Mouse (Mus musculus) hindbrain, embryonic 12.5 days (tissue): Measurements from ENCODE around the gene Tango6. TPM values are rescaled to one million over a fixed set of nuclear protein-coding genes. Genes with fewer than 3 reads are reported as not detected.

Source experiments
- ATAC-seq: fragments of 200-750 bp; cut with Nextera tagmentation; 2 replicates; pipeline ENCODE4 v1.8.0; 2017; ENCODE audit warnings: moderate TSS enrichment; ENCODE audit not compliant: low FRiP score
- H3K27ac ChIP-seq: fragments of 300-500 bp; sonication (generic); 2 replicates; pipeline ENCODE4 v1.5.1; 2016; ENCODE audit warnings: mild to moderate bottlenecking
- H3K27me3 ChIP-seq: fragments of 300-500 bp; sonication (generic); 2 replicates; pipeline ENCODE4 v1.6.1; 2016; ENCODE audit warnings: mild to moderate bottlenecking
- H3K36me3 ChIP-seq: fragments of 300-500 bp; sonication (generic); 2 replicates; pipeline ENCODE4 v1.6.1; 2016; ENCODE audit warnings: mild to moderate bottlenecking
- H3K4me1 ChIP-seq: fragments of 300-500 bp; sonication (generic); 2 replicates; pipeline ENCODE4 v1.6.1; 2016
- H3K4me2 ChIP-seq: fragments of 300-500 bp; sonication (generic); replicated peaks from 2 replicates; pipeline ENCODE4 v1.6.1; 2016; ENCODE audit warnings: mild to moderate bottlenecking
- H3K4me3 ChIP-seq: fragments of 300-500 bp; sonication (generic); 2 replicates; pipeline ENCODE4 v1.5.1; 2016; ENCODE audit warnings: mild to moderate bottlenecking
- H3K9ac ChIP-seq: fragments of 300-500 bp; sonication (generic); 2 replicates; pipeline ENCODE4 v1.6.1; 2016; ENCODE audit warnings: mild to moderate bottlenecking, moderate library complexity
- H3K9me3 ChIP-seq: fragments of 300-500 bp; sonication (generic); replicated peaks from 2 replicates; pipeline ENCODE4 v1.6.1; 2016; ENCODE audit warnings: mild to moderate bottlenecking
- WGBS: fragments of 180-500 bp; shearing (Covaris S2); methylation state at CpG from one replicate; pipeline ENCODE4 v1.1.7; 2016; 5-methylcytosine and 5-hydroxymethylcytosine counted together
- polyA plus RNA-seq: library from polyadenylated mRNA; unstranded; fragments of >200 nt; fragmentation: Nextera tagmentation; extraction: Ambion mirVana; gene quantifications from 2 replicates; pipeline ENCODE4 v1.2.1, GENCODE M21; 2016

Tango6 gene
- 10.3 and 10.8 TPM in 2 replicates for polyA plus RNA-seq

- Histone ChIP-seq H3K27ac (peak within 1 kb of the TSS; percentile 92), H3K4me1 (no peaks in the 10 kb centered on the region), H3K9ac (peak within 1 kb of the TSS; percentile 76), H3K27me3 (no peaks in the 10 kb centered on the region), H3K4me3 (peak within 1 kb of the TSS; percentile 77), H3K4me2 (peak within 1 kb of the TSS; percentile 53), H3K9me3 (no peaks in the 10 kb centered on the region), H3K36me3 (no peaks in the 10 kb centered on the region)
- WGBS, result under 1% methylated on average over 50 of the region's 50 CpGs
- ATAC-seq, result peak; percentile 96
Measured at GRCm38 (mm10) chr8:106682971-106683668, at the start of gene Tango6. Gene Tango6, plus strand, starts transcription at chr8:106683068.

- Histone ChIP-seq H3K36me3 (no peaks in the 10 kb centered on the region), H3K4me1 (0 out of 2 replicates have a peak, but pooled peaks cover 10% of the 10 kb centered on the region), H3K9me3 (no peaks in the 10 kb centered on the region), H3K4me2 (no peak overlapping the region), H3K27me3 (0 out of 2 replicates have a peak, but pooled peaks cover 4% of the 10 kb centered on the region), H3K9ac (no peak overlapping the region), H3K27ac (no peak overlapping the region), H3K4me3 (no peak overlapping the region)
- WGBS, result 74% methylated on average over 17 of the region's 17 CpGs
- no peak for ATAC-seq
Measured at GRCm38 (mm10) chr8:106633361-106634158, 49.3 kb upstream of the Tango6 start.

GRCm38 (mm10) chr8:106635284-106635683, 47.6 kb upstream of the Tango6 start:
- H3K27ac ChIP-seq, result no peak overlapping the region
- 0 out of 2 replicates have a peak, but pooled peaks cover 10% of the 10 kb centered on the region for H3K4me1 ChIP-seq
- no peak overlapping the region for H3K9ac ChIP-seq
- WGBS, result 35% methylated on average over 5 of the region's 5 CpGs
- H3K27me3 ChIP-seq, result 0 out of 2 replicates have a peak, but pooled peaks cover 4% of the 10 kb centered on the region
- no peak overlapping the region for H3K4me3 ChIP-seq
- H3K9me3 ChIP-seq, result no peaks in the 10 kb centered on the region
- H3K36me3 ChIP-seq, result no peaks in the 10 kb centered on the region
- H3K4me2 ChIP-seq, result no peak overlapping the region
- ATAC-seq, result no peak

- H3K27me3 ChIP-seq, result 0 out of 2 replicates have a peak, but pooled peaks cover 4% of the 10 kb centered on the region
- no peak for ATAC-seq
- 0 out of 2 replicates have a peak, but pooled peaks cover 9% of the 10 kb centered on the region for H3K4me1 ChIP-seq
- no peak overlapping the region for H3K4me2 ChIP-seq
- 53% methylated on average over 4 of the region's 4 CpGs for WGBS
- H3K27ac ChIP-seq, result 0 out of 2 replicates have a peak overlapping the region, but pooled peaks have one; percentile 12
- H3K36me3 ChIP-seq, result no peaks in the 10 kb centered on the region
- H3K9ac ChIP-seq, result no peak overlapping the region
- no peaks in the 10 kb centered on the region for H3K9me3 ChIP-seq
- no peak overlapping the region for H3K4me3 ChIP-seq
Measured at GRCm38 (mm10) chr8:106637446-106637845, 45.4 kb upstream of the Tango6 start.

- 0 out of 2 replicates have a peak, but pooled peaks cover 6% of the 10 kb centered on the region for H3K4me1 ChIP-seq
- no peak for ATAC-seq
- H3K4me2 ChIP-seq, result no peak overlapping the region
- H3K9me3 ChIP-seq, result no peaks in the 10 kb centered on the region
- H3K4me3 ChIP-seq, result no peak overlapping the region
- 92% methylated on average over 7 of the region's 7 CpGs for WGBS
- 0 out of 2 replicates have a peak, but pooled peaks cover 2% of the 10 kb centered on the region for H3K27me3 ChIP-seq
- H3K9ac ChIP-seq, result no peak overlapping the region
- no peaks in the 10 kb centered on the region for H3K36me3 ChIP-seq
- no peak overlapping the region for H3K27ac ChIP-seq
Measured at GRCm38 (mm10) chr8:106638768-106639295, 44.0 kb upstream of the Tango6 start.

GRCm38 (mm10) chr8:106640212-106640611, 42.7 kb upstream of the Tango6 start:
- ATAC-seq, result no peak
- no peak overlapping the region for H3K4me3 ChIP-seq
- H3K36me3 ChIP-seq, result no peaks in the 10 kb centered on the region
- no peaks in the 10 kb centered on the region for H3K9me3 ChIP-seq
- H3K27ac ChIP-seq, result no peak overlapping the region
- H3K4me2 ChIP-seq, result no peak overlapping the region
- H3K4me1 ChIP-seq, result peaks cover 6% of the 10 kb centered on the region; the same call in 1 of the 2 replicates
- H3K27me3 ChIP-seq, result 0 out of 2 replicates have a peak, but pooled peaks cover 2% of the 10 kb centered on the region
- H3K9ac ChIP-seq, result no peak overlapping the region
- 85% methylated on average over 7 of the region's 7 CpGs for WGBS

- 77% methylated on average over 5 of the region's 5 CpGs for WGBS
- H3K27me3 ChIP-seq, result no peaks in the 10 kb centered on the region
- no peak for ATAC-seq
- no peak overlapping the region for H3K4me3 ChIP-seq
- no peaks in the 10 kb centered on the region for H3K36me3 ChIP-seq
- no peak overlapping the region for H3K9ac ChIP-seq
- peaks cover 2% of the 10 kb centered on the region; the same call in 1 of the 2 replicates for H3K4me1 ChIP-seq
- H3K9me3 ChIP-seq, result no peaks in the 10 kb centered on the region
- no peak overlapping the region for H3K27ac ChIP-seq
- no peak overlapping the region for H3K4me2 ChIP-seq
Measured at GRCm38 (mm10) chr8:106640921-106641320, 41.9 kb upstream of the Tango6 start.

- ATAC-seq, result no peak
- no peaks in the 10 kb centered on the region for H3K36me3 ChIP-seq
- H3K4me2 ChIP-seq, result no peak overlapping the region
- H3K27ac ChIP-seq, result no peak overlapping the region
- no peak overlapping the region for H3K4me3 ChIP-seq
- WGBS, result 60% methylated on average over 2 of the region's 2 CpGs
- H3K9me3 ChIP-seq, result no peaks in the 10 kb centered on the region
- H3K9ac ChIP-seq, result no peak overlapping the region
- peaks cover 2% of the 10 kb centered on the region; the same call in 1 of the 2 replicates for H3K4me1 ChIP-seq
- no peaks in the 10 kb centered on the region for H3K27me3 ChIP-seq
Measured at GRCm38 (mm10) chr8:106642172-106642571, 40.7 kb upstream of the Tango6 start.

- Histone ChIP-seq H3K27me3 (no peaks in the 10 kb centered on the region), H3K4me3 (no peak overlapping the region), H3K4me2 (no peak overlapping the region), H3K9me3 (no peaks in the 10 kb centered on the region), H3K27ac (no peak overlapping the region), H3K9ac (no peak overlapping the region), H3K36me3 (no peaks in the 10 kb centered on the region), H3K4me1 (peaks cover 2% of the 10 kb centered on the region; the same call in 1 of the 2 replicates)
- WGBS, result 92% methylated on average over 4 of the region's 4 CpGs
- no peak for ATAC-seq
Measured at GRCm38 (mm10) chr8:106643100-106643499, 39.8 kb upstream of the Tango6 start.

GRCm38 (mm10) chr8:106644957-106645356, 37.9 kb upstream of the Tango6 start:
- H3K9ac ChIP-seq, result no peak overlapping the region
- H3K27me3 ChIP-seq, result no peaks in the 10 kb centered on the region; the same call in 1 of the 2 replicates
- no peak overlapping the region for H3K4me3 ChIP-seq
- peaks cover 2% of the 10 kb centered on the region; the same call in 1 of the 2 replicates for H3K4me1 ChIP-seq
- H3K4me2 ChIP-seq, result no peak overlapping the region
- H3K9me3 ChIP-seq, result no peaks in the 10 kb centered on the region
- no peak overlapping the region for H3K27ac ChIP-seq
- H3K36me3 ChIP-seq, result no peaks in the 10 kb centered on the region
- ATAC-seq, result no peak
- 77% methylated on average over 3 of the region's 3 CpGs for WGBS

- H3K27ac ChIP-seq, result no peak overlapping the region
- no peaks in the 10 kb centered on the region; the same call in 1 of the 2 replicates for H3K27me3 ChIP-seq
- H3K9me3 ChIP-seq, result no peaks in the 10 kb centered on the region
- no peak for ATAC-seq
- H3K4me3 ChIP-seq, result no peak overlapping the region
- no peaks in the 10 kb centered on the region for H3K36me3 ChIP-seq
- H3K4me1 ChIP-seq, result peaks cover 2% of the 10 kb centered on the region; the same call in 1 of the 2 replicates
- no peak overlapping the region for H3K9ac ChIP-seq
- no peak overlapping the region for H3K4me2 ChIP-seq
- WGBS, result 99% methylated on average over 2 of the region's 2 CpGs
Measured at GRCm38 (mm10) chr8:106646153-106646552, 36.7 kb upstream of the Tango6 start.

- ATAC-seq, result no peak
- 86% methylated on average over 5 of the region's 5 CpGs for WGBS
- no peak overlapping the region for H3K27ac ChIP-seq
- H3K4me1 ChIP-seq, result peaks cover 2% of the 10 kb centered on the region; the same call in 1 of the 2 replicates
- H3K9me3 ChIP-seq, result no peaks in the 10 kb centered on the region
- H3K4me2 ChIP-seq, result no peak overlapping the region
- no peaks in the 10 kb centered on the region; the same call in 1 of the 2 replicates for H3K27me3 ChIP-seq
- no peak overlapping the region for H3K9ac ChIP-seq
- H3K4me3 ChIP-seq, result no peak overlapping the region
- no peaks in the 10 kb centered on the region for H3K36me3 ChIP-seq
Measured at GRCm38 (mm10) chr8:106646731-106647130, 36.1 kb upstream of the Tango6 start.
